Mouse (Mus musculus): Measurements from ENCODE around the gene Ptpn1. TPM values are rescaled to one million over a fixed set of nuclear protein-coding genes. Genes with fewer than 3 reads are reported as not detected.

Gene Ptpn1
- polyA plus RNA-seq, 2 experiments: 10.0 to 24.3 TPM

- no peak overlapping the region for H3K4me2 ChIP-seq (ENCODE audit: low read depth)
- ATAC-seq (ENCODE audit: insufficient read depth): no peak
- H3K36me3 ChIP-seq (replicated peaks; ENCODE audit: control insufficient read depth, insufficient read depth, low read depth): no peaks in the 10 kb centered on the region
- 23% methylated on average over 7 of the region's 7 CpGs for WGBS (ENCODE audit: insufficient replicate concordance)
- TF ChIP-seq CTCF (IDR thresholded peaks at IDR 0.05; ENCODE audit: low read depth) (no peak), EP300 (IDR thresholded peaks at IDR 0.05; ENCODE audit: low read depth) (no peak)
- H3K4me1 ChIP-seq (replicated peaks; ENCODE audit: control insufficient read depth in 2 of 2, insufficient read depth in 2 of 2, low read length in 1 of 2): peaks cover 6 to 24% of the 10 kb centered on the region in 2 experiments; a peak in 3 of 4 replicates
- no peaks in the 10 kb centered on the region for H3K27me3 ChIP-seq (ENCODE audit: control insufficient read depth, insufficient read depth, low read length)
- H3K9me3 ChIP-seq (ENCODE audit: control insufficient read depth, low read length): no peaks in the 10 kb centered on the region
- H3K27ac ChIP-seq: no peak overlapping the region
- no peak overlapping the region for H3K4me3 ChIP-seq (ENCODE audit: insufficient read depth in 1 of 2, low read depth in 2 of 2, low read length in 2 of 2)
- no peak for DNase-seq (ENCODE audit: low read depth in 3 of 3, low spot score in 3 of 3)
- H3K9ac ChIP-seq (replicated peaks): no peak overlapping the region
These were observed 28.1 kb downstream of the Ptpn1 start for GRCm38 (mm10) chr2:167959996-167960395.

GRCm38 (mm10) chr2:167960584-167960983 lies 28.7 kb downstream of the Ptpn1 start:
- Histone ChIP-seq H3K27me3 (ENCODE audit: control insufficient read depth, insufficient read depth, low read length) (no peaks in the 10 kb centered on the region), H3K9me3 (ENCODE audit: control insufficient read depth, low read length) (no peaks in the 10 kb centered on the region), H3K9ac (replicated peaks) (no peak overlapping the region), H3K4me3 (ENCODE audit: insufficient read depth in 1 of 2, low read depth in 2 of 2, low read length in 2 of 2) (no peak overlapping the region), H3K4me2 (ENCODE audit: low read depth) (no peak overlapping the region), H3K4me1 (replicated peaks; ENCODE audit: control insufficient read depth in 2 of 2, insufficient read depth in 2 of 2, low read length in 1 of 2) (peaks cover 6 to 24% of the 10 kb centered on the region in 2 experiments; a peak in 3 of 4 replicates), H3K27ac (no peak overlapping the region), H3K36me3 (replicated peaks; ENCODE audit: control insufficient read depth, insufficient read depth, low read depth) (no peaks in the 10 kb centered on the region; the same call in 1 of the 2 replicates)
- ATAC-seq (ENCODE audit: insufficient read depth): no peak
- no peak for DNase-seq (ENCODE audit: low read depth in 3 of 3, low spot score in 3 of 3)
- TF ChIP-seq EP300 (IDR thresholded peaks at IDR 0.05; ENCODE audit: low read depth) (no peak), CTCF (IDR thresholded peaks at IDR 0.05; ENCODE audit: low read depth) (no peak)
- WGBS (ENCODE audit: insufficient replicate concordance): 81% methylated on average over 8 of the region's 8 CpGs

GRCm38 (mm10) chr2:167962347-167962746 lies 30.5 kb downstream of the Ptpn1 start:
- H3K36me3 ChIP-seq (replicated peaks; ENCODE audit: control insufficient read depth, insufficient read depth, low read depth): no peaks in the 10 kb centered on the region; the same call in 1 of the 2 replicates
- H3K4me2 ChIP-seq (ENCODE audit: low read depth): no peak overlapping the region
- H3K27me3 ChIP-seq (ENCODE audit: control insufficient read depth, insufficient read depth, low read length): no peaks in the 10 kb centered on the region
- H3K27ac ChIP-seq: no peak overlapping the region
- TF ChIP-seq CTCF (IDR thresholded peaks at IDR 0.05; ENCODE audit: low read depth) (no peak), EP300 (IDR thresholded peaks at IDR 0.05; ENCODE audit: low read depth) (no peak)
- H3K4me3 ChIP-seq (ENCODE audit: insufficient read depth in 1 of 2, low read depth in 2 of 2, low read length in 2 of 2): no peak overlapping the region
- no peak for ATAC-seq (ENCODE audit: insufficient read depth)
- H3K9me3 ChIP-seq (ENCODE audit: control insufficient read depth, low read length): no peaks in the 10 kb centered on the region
- H3K4me1 ChIP-seq (replicated peaks; ENCODE audit: control insufficient read depth in 2 of 2, insufficient read depth in 2 of 2, low read length in 1 of 2): peaks cover 6 to 24% of the 10 kb centered on the region in 2 experiments; a peak in 3 of 4 replicates
- WGBS (ENCODE audit: insufficient replicate concordance): 73% methylated on average over 6 of the region's 6 CpGs
- no peak for DNase-seq (ENCODE audit: low read depth in 3 of 3, low spot score in 3 of 3)
- no peak overlapping the region for H3K9ac ChIP-seq (replicated peaks)

GRCm38 (mm10) chr2:167963176-167963575 lies 31.3 kb downstream of the Ptpn1 start:
- TF ChIP-seq CTCF (IDR thresholded peaks at IDR 0.05; ENCODE audit: low read depth): no peak
- no peak for TF ChIP-seq EP300 (IDR thresholded peaks at IDR 0.05; ENCODE audit: low read depth)
- no peak for ATAC-seq (ENCODE audit: insufficient read depth)

GRCm38 (mm10) chr2:167963778-167964300 lies 32.0 kb downstream of the Ptpn1 start:
- no peak for ATAC-seq (ENCODE audit: insufficient read depth)

More at GRCm38 (mm10) chr2:167963176-167963575, 31.3 kb downstream of the Ptpn1 start:
- Histone ChIP-seq H3K9ac (replicated peaks) (no peak overlapping the region), H3K4me2 (ENCODE audit: low read depth) (no peak overlapping the region), H3K36me3 (replicated peaks; ENCODE audit: control insufficient read depth, insufficient read depth, low read depth) (no peaks in the 10 kb centered on the region; the same call in 1 of the 2 replicates), H3K27ac (no peak overlapping the region), H3K27me3 (ENCODE audit: control insufficient read depth, insufficient read depth, low read length) (no peaks in the 10 kb centered on the region), H3K4me3 (ENCODE audit: insufficient read depth in 1 of 2, low read depth in 2 of 2, low read length in 2 of 2) (no peak overlapping the region), H3K4me1 (replicated peaks; ENCODE audit: control insufficient read depth in 2 of 2, insufficient read depth in 2 of 2, low read length in 1 of 2) (peaks cover 6 to 21% of the 10 kb centered on the region in 2 experiments; a peak in 3 of 4 replicates), H3K9me3 (ENCODE audit: control insufficient read depth, low read length) (no peaks in the 10 kb centered on the region)
- 79% methylated on average over 4 of the region's 4 CpGs for WGBS (ENCODE audit: insufficient replicate concordance)
- DNase-seq (ENCODE audit: low read depth in 3 of 3, low spot score in 3 of 3): no peak

More at GRCm38 (mm10) chr2:167963778-167964300, 32.0 kb downstream of the Ptpn1 start:
- WGBS (ENCODE audit: insufficient replicate concordance): 71% methylated on average over 9 of the region's 9 CpGs
- H3K9ac ChIP-seq (replicated peaks): no peak overlapping the region
- peaks cover 6 to 16% of the 10 kb centered on the region in 2 experiments; a peak in 3 of 4 replicates for H3K4me1 ChIP-seq (replicated peaks; ENCODE audit: control insufficient read depth in 2 of 2, insufficient read depth in 2 of 2, low read length in 1 of 2)
- TF ChIP-seq CTCF (IDR thresholded peaks at IDR 0.05; ENCODE audit: low read depth): no peak
- TF ChIP-seq EP300 (IDR thresholded peaks at IDR 0.05; ENCODE audit: low read depth): no peak
- H3K4me3 ChIP-seq (ENCODE audit: insufficient read depth in 1 of 2, low read depth in 2 of 2, low read length in 2 of 2): no peak overlapping the region
- DNase-seq (ENCODE audit: low read depth in 3 of 3, low spot score in 3 of 3): no peak
- H3K27ac ChIP-seq: no peak overlapping the region
- H3K36me3 ChIP-seq (replicated peaks; ENCODE audit: control insufficient read depth, insufficient read depth, low read depth): no peaks in the 10 kb centered on the region; the same call in 1 of the 2 replicates
- H3K27me3 ChIP-seq (ENCODE audit: control insufficient read depth, insufficient read depth, low read length): no peaks in the 10 kb centered on the region
- H3K9me3 ChIP-seq (ENCODE audit: control insufficient read depth, low read length): no peaks in the 10 kb centered on the region
- no peak overlapping the region for H3K4me2 ChIP-seq (ENCODE audit: low read depth)

All from liver, embryonic 14.5 days (tissue).